Mouse (Mus musculus): ENCODE measurements at regions not wholly inside any gene's neighbourhood (a gene's known extent, or its start where the extent isn't known, plus 50 kb on each side); places are given as distances from the start of the nearest gene placed in this dataset.

DNA sequence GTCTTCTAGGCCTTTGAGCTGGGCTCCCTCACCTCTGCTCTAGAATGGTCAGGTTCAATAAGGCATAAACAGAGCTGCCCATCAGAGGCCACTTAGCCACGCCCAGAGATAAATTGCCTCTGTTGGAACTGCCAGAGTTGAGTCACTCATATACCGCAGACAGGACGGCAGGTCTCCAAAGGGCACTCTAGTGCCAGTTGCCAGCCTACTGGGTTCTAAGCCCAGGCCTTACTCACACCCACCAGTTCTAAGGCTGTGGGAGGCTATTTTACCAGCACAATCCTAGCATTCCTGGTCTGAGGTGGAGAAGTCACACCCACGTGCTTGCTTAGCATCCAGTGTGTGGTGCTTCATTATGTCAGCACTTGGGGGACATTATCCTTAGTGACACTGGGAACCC, 50.6 kb upstream of the Pim1 start:
- H3K27ac ChIP-seq (ENCODE audit: low read depth): peak overlapping the region; percentile 90
- 61% methylated on average over 4 of the region's 4 CpGs for WGBS (ENCODE audit: insufficient replicate concordance)
- DNase-seq (peak; percentile 64), ATAC-seq (peak; percentile 31)
- H3K4me3 ChIP-seq (ENCODE audit: low read depth, low read length): no peak overlapping the region
- H3K36me3 ChIP-seq (replicated peaks; ENCODE audit: insufficient read depth, low read length): no peaks in the 10 kb centered on the region
- no peaks in the 10 kb centered on the region for H3K27me3 ChIP-seq (ENCODE audit: insufficient read depth, low read length)
- peak overlapping the region; percentile 36; the same call in 1 of the 2 replicates for H3K4me2 ChIP-seq (ENCODE audit: low read depth, low read length)
- no peak for TF ChIP-seq CTCF (IDR thresholded peaks at IDR 0.05; ENCODE audit: low read depth)
- TF ChIP-seq EP300 (IDR thresholded peaks at IDR 0.05; ENCODE audit: low read depth): no peak; the same call in 1 of the 2 replicates
- peak overlapping the region; percentile 51 for H3K9ac ChIP-seq (replicated peaks)
- H3K9me3 ChIP-seq (ENCODE audit: low read length): no peaks in the 10 kb centered on the region
- peaks cover 54% of the 10 kb centered on the region for H3K4me1 ChIP-seq (ENCODE audit: insufficient read depth)

DNA sequence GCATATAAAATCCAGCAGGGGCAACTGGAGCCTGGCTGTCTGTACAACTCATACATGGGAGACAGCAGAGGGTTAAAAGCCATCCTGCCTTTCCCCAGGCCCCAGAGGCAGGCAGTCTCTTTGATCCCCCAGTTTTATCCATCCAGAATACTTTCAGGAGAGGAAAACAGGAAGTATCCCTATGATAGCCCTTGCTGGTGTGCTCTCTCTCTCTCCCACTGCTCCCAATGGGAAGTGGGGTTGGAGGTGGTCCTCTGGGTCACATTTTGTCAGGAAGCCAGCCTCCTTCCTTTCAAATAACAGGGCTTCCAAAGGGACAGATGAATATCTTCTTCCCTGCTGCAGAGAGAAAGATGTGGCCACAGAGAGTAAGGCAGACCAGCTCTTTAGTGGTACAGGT, 50.1 kb upstream of the Pim1 start:
- ATAC-seq: no peak
- peak overlapping the region; percentile 90 for H3K27ac ChIP-seq (ENCODE audit: low read depth)
- no peak overlapping the region for H3K4me2 ChIP-seq (ENCODE audit: low read depth, low read length)
- H3K4me1 ChIP-seq (ENCODE audit: insufficient read depth): peaks cover 59% of the 10 kb centered on the region
- H3K9me3 ChIP-seq (ENCODE audit: low read length): no peaks in the 10 kb centered on the region
- no peak for DNase-seq
- H3K36me3 ChIP-seq (replicated peaks; ENCODE audit: insufficient read depth, low read length): no peaks in the 10 kb centered on the region
- H3K4me3 ChIP-seq (ENCODE audit: low read depth, low read length): no peak overlapping the region
- H3K9ac ChIP-seq (replicated peaks): peak overlapping the region; percentile 51
- H3K27me3 ChIP-seq (ENCODE audit: insufficient read depth, low read length): no peaks in the 10 kb centered on the region
- TF ChIP-seq CTCF (IDR thresholded peaks at IDR 0.05; ENCODE audit: low read depth) (no peak), EP300 (IDR thresholded peaks at IDR 0.05; ENCODE audit: low read depth) (no peak)

Measured in liver, postnatal 0 days (tissue).